ENCODE assay signal across 13 mouse cellular contexts in genomic region chr10:7274422-7274821, GRCm38 (mm10).
DNase-seq lines count a peak whose midpoint lies in the region; ATAC-seq and TF ChIP-seq lines count a peak whose summit lies in the region.
"Had no signal": no experiment of that assay in that cellular context is flagged by ENCODE, and none has a peak within 500 bp of the region (broad histone marks: within the 10 kb centered on the region; RNA-seq: fewer than 3 reads in every experiment).

No protein-coding gene starts in this region.

- H3K27me3 ChIP-seq in embryonic facial prominence, embryonic 14.5 days (replicated peaks; ENCODE audit: control insufficient read depth, insufficient read depth, low read length), result no peaks in the 10 kb centered on the region
- H3K27me3 ChIP-seq in embryonic facial prominence, embryonic 10.5 days (replicated peaks; ENCODE audit: low read depth, poor library complexity, severe bottlenecking), result no peaks in the 10 kb centered on the region
- H3K27me3 ChIP-seq in limb, embryonic 15.5 days, result no peaks in the 10 kb centered on the region
- no peaks in the 10 kb centered on the region for H3K27me3 ChIP-seq in limb, embryonic 10.5 days (ENCODE audit: low read depth, poor library complexity, severe bottlenecking)
- H3K27me3 ChIP-seq in heart, postnatal 0 days (ENCODE audit: control insufficient read depth, insufficient read depth, low read length), result no peaks in the 10 kb centered on the region
- H3K27me3 ChIP-seq in stomach, embryonic 16.5 days (ENCODE audit: control insufficient read depth, insufficient read depth, low read length), result no peaks in the 10 kb centered on the region
- H3K27me3 ChIP-seq: liver, embryonic 13.5 days had no signal

- H3K9me3 ChIP-seq in embryonic facial prominence, embryonic 14.5 days (ENCODE audit: control insufficient read depth, low read length), result no peaks in the 10 kb centered on the region
- H3K9me3 ChIP-seq in embryonic facial prominence, embryonic 10.5 days, result no peaks in the 10 kb centered on the region
- H3K9me3 ChIP-seq in limb, embryonic 15.5 days, result no peaks in the 10 kb centered on the region
- no peaks in the 10 kb centered on the region for H3K9me3 ChIP-seq in limb, embryonic 10.5 days (replicated peaks)
- no peaks in the 10 kb centered on the region for H3K9me3 ChIP-seq in heart, postnatal 0 days (replicated peaks; ENCODE audit: control insufficient read depth, low read length)
- H3K9me3 ChIP-seq in stomach, embryonic 16.5 days (replicated peaks; ENCODE audit: control insufficient read depth, low read length), result no peaks in the 10 kb centered on the region
- H3K9me3 ChIP-seq: liver, embryonic 13.5 days; midbrain, embryonic 10.5 days had no signal

- H3K36me3 ChIP-seq in embryonic facial prominence, embryonic 14.5 days (ENCODE audit: control insufficient read depth, insufficient read depth, low read length), result no peaks in the 10 kb centered on the region
- no peaks in the 10 kb centered on the region for H3K36me3 ChIP-seq in embryonic facial prominence, embryonic 10.5 days (replicated peaks)
- H3K36me3 ChIP-seq in limb, embryonic 15.5 days, result no peaks in the 10 kb centered on the region
- no peaks in the 10 kb centered on the region for H3K36me3 ChIP-seq in limb, embryonic 10.5 days
- no peaks in the 10 kb centered on the region for H3K36me3 ChIP-seq in heart, postnatal 0 days (replicated peaks; ENCODE audit: control insufficient read depth, insufficient read depth, low read length)
- no peaks in the 10 kb centered on the region for H3K36me3 ChIP-seq in stomach, embryonic 16.5 days (ENCODE audit: control insufficient read depth, insufficient read depth, low read length)
- H3K36me3 ChIP-seq: liver, embryonic 13.5 days; midbrain, embryonic 10.5 days had no signal

- H3K4me3 ChIP-seq in embryonic facial prominence, embryonic 14.5 days (ENCODE audit: low read depth, low read length), result no peak overlapping the region
- H3K4me3 ChIP-seq in embryonic facial prominence, embryonic 10.5 days, result no peak overlapping the region
- no peak overlapping the region for H3K4me3 ChIP-seq in limb, embryonic 15.5 days
- H3K4me3 ChIP-seq in limb, embryonic 10.5 days, result no peak overlapping the region
- H3K4me3 ChIP-seq in heart, postnatal 0 days (ENCODE audit: low read depth, low read length), result no peak overlapping the region
- H3K4me3 ChIP-seq in stomach, embryonic 16.5 days (replicated peaks; ENCODE audit: low read length), result no peak overlapping the region
- H3K4me3 ChIP-seq: liver, embryonic 13.5 days; midbrain, embryonic 10.5 days had no signal

- peaks cover 10% of the 10 kb centered on the region; the same call in 1 of the 2 replicates for H3K4me1 ChIP-seq in embryonic facial prominence, embryonic 14.5 days (ENCODE audit: control insufficient read depth, insufficient read depth, low read length)
- no peaks in the 10 kb centered on the region for H3K4me1 ChIP-seq in embryonic facial prominence, embryonic 10.5 days
- peaks cover 16% of the 10 kb centered on the region for H3K4me1 ChIP-seq in limb, embryonic 15.5 days
- H3K4me1 ChIP-seq in limb, embryonic 10.5 days, result no peaks in the 10 kb centered on the region
- H3K4me1 ChIP-seq in heart, postnatal 0 days (ENCODE audit: control insufficient read depth, insufficient read depth), result peaks cover 21% of the 10 kb centered on the region; the same call in 1 of the 2 replicates
- H3K4me1 ChIP-seq in stomach, embryonic 16.5 days (ENCODE audit: control insufficient read depth, insufficient read depth, low read length), result 0 out of 2 replicates have a peak, but pooled peaks cover 4% of the 10 kb centered on the region
- H3K4me1 ChIP-seq: liver, embryonic 13.5 days; midbrain, embryonic 10.5 days had no signal

- H3K4me2 ChIP-seq in embryonic facial prominence, embryonic 14.5 days (ENCODE audit: low read depth, low read length), result no peak overlapping the region
- no peak overlapping the region for H3K4me2 ChIP-seq in limb, embryonic 15.5 days
- H3K4me2 ChIP-seq in heart, postnatal 0 days (ENCODE audit: low read depth, low read length), result no peak overlapping the region
- H3K4me2 ChIP-seq in stomach, embryonic 16.5 days (ENCODE audit: low read depth, low read length), result no peak overlapping the region
- H3K4me2 ChIP-seq: liver, embryonic 13.5 days had no signal

- no peak overlapping the region for H3K9ac ChIP-seq in embryonic facial prominence, embryonic 14.5 days (ENCODE audit: low read depth, low read length)
- H3K9ac ChIP-seq in limb, embryonic 15.5 days, result no peak overlapping the region
- H3K9ac ChIP-seq in heart, postnatal 0 days (replicated peaks; ENCODE audit: low read depth, low read length), result no peak overlapping the region
- no peak overlapping the region for H3K9ac ChIP-seq in stomach, embryonic 16.5 days (ENCODE audit: low read length)
- H3K9ac ChIP-seq: liver, embryonic 13.5 days had no signal

- no peak overlapping the region for H3K27ac ChIP-seq in embryonic facial prominence, embryonic 14.5 days (replicated peaks; ENCODE audit: low read depth, low read length)
- no peak overlapping the region for H3K27ac ChIP-seq in embryonic facial prominence, embryonic 10.5 days (replicated peaks)
- peak overlapping the region; percentile 33; the same call in 1 of the 2 replicates for H3K27ac ChIP-seq in limb, embryonic 15.5 days
- H3K27ac ChIP-seq in limb, embryonic 10.5 days, result no peak overlapping the region
- H3K27ac ChIP-seq in heart, postnatal 0 days (ENCODE audit: low read depth), result peak overlapping the region; percentile 90
- H3K27ac ChIP-seq in stomach, embryonic 16.5 days (ENCODE audit: low read length), result no peak overlapping the region
- H3K27ac ChIP-seq: liver, embryonic 13.5 days; midbrain, embryonic 10.5 days had no signal

- peak; percentile 22; the same call in 1 of the 2 replicates for ATAC-seq in embryonic facial prominence, embryonic 14.5 days (ENCODE audit: low read depth)
- no peak for ATAC-seq in limb, embryonic 15.5 days (ENCODE audit: insufficient number of reproducible peaks, low FRiP score, low TSS enrichment, low read depth)
- peak; percentile 82 for ATAC-seq in heart, postnatal 0 days (ENCODE audit: insufficient read depth, low read depth)
- ATAC-seq in stomach, embryonic 16.5 days (ENCODE audit: insufficient read depth, low FRiP score), result peak; percentile 56; the same call in 1 of the 2 replicates

- peak; percentile 78 for DNase-seq in embryonic facial prominence, embryonic 14.5 days (ENCODE audit: low spot score)
- no peak for DNase-seq in embryonic facial prominence, embryonic 10.5 days (ENCODE audit: low spot score)
- DNase-seq in limb, embryonic 10.5 days (ENCODE audit: low spot score), result no peak
- peak; percentile 89 for DNase-seq in heart, postnatal 0 days (ENCODE audit: low spot score)
- no peak for DNase-seq in T-cell, adult 2 months (ENCODE audit: low spot score)
- DNase-seq in gastrocnemius, postnatal 10 days, result no peak
- DNase-seq: adrenal gland, postnatal 14 days; liver, embryonic 13.5 days; right cerebral cortex, postnatal 4 days; thymus, postnatal 36 days had no signal

- 42% methylated on average over 7 of the region's 7 CpGs for WGBS in embryonic facial prominence, embryonic 14.5 days
- 89% methylated on average over 7 of the region's 7 CpGs for WGBS in embryonic facial prominence, embryonic 10.5 days
- WGBS in limb, embryonic 15.5 days, result 47% methylated on average over 7 of the region's 7 CpGs
- 95% methylated on average over 7 of the region's 7 CpGs for WGBS in limb, embryonic 10.5 days
- 18% methylated on average over 7 of the region's 7 CpGs for WGBS in heart, postnatal 0 days
- whole genome bisulfite sequencing in stomach, embryonic 16.5 days, result 47% methylated on average over 7 of the region's 7 CpGs

- no peak for TF ChIP-seq CTCF in heart, postnatal 0 days (IDR thresholded peaks at IDR 0.05; ENCODE audit: low read depth)

- peak; percentile 53; the same call in 1 of the 2 replicates for TF ChIP-seq EP300 in heart, postnatal 0 days (IDR thresholded peaks at IDR 0.05; ENCODE audit: low read depth)

Comparison
In these comparisons a context has a peak if more than half of its experiments do, and no peak if none do; other contexts are left out.
1. DNase-seq: peak in embryonic facial prominence, embryonic 14.5 days (single experiment) and heart, postnatal 0 days (single experiment); none in embryonic facial prominence, embryonic 10.5 days (single experiment), limb, embryonic 10.5 days (single experiment), T-cell, adult 2 months (single experiment) and gastrocnemius, postnatal 10 days (single experiment).
2. H3K27ac ChIP-seq: peak in limb, embryonic 15.5 days (single experiment) and heart, postnatal 0 days (single experiment); none in embryonic facial prominence, embryonic 14.5 days (single experiment), embryonic facial prominence, embryonic 10.5 days (single experiment), limb, embryonic 10.5 days (single experiment) and stomach, embryonic 16.5 days (single experiment).